Mouse (Mus musculus) forebrain, embryonic 10.5 days (tissue): ENCODE measurements around the gene Amz2. TPM values are rescaled to one million over a fixed set of nuclear protein-coding genes. Genes with fewer than 3 reads are reported as not detected.
A peak's percentile ranks its signal among the peaks of the same experiment; 100 is the strongest.

Experiments
- DNase-seq: peaks from one replicate; pipeline ENCODE4 v3.0.0-alpha.2; 2017; ENCODE audit warnings: low spot score; ENCODE audit errors: extremely low spot score
- H3K27ac ChIP-seq: fragments of 300-500 bp; sonication (generic); 2 replicates; pipeline ENCODE4 v1.5.1; 2016; ENCODE audit warnings: mild to moderate bottlenecking
- H3K27me3 ChIP-seq: fragments of 300-500 bp; sonication (generic); 2 replicates; pipeline ENCODE4 v1.6.1; 2016; ENCODE audit warnings: mild to moderate bottlenecking; ENCODE audit not compliant: poor library complexity, severe bottlenecking
- H3K36me3 ChIP-seq: fragments of 300-500 bp; sonication (generic); replicated peaks from 2 replicates; pipeline ENCODE4 v1.6.1; 2016; ENCODE audit warnings: mild to moderate bottlenecking, moderate library complexity
- H3K4me1 ChIP-seq: fragments of 300-500 bp; sonication (generic); 2 replicates; pipeline ENCODE4 v1.6.1; 2016
- H3K4me3 ChIP-seq: fragments of 300-500 bp; sonication (generic); 2 replicates; pipeline ENCODE4 v1.5.1; 2016; ENCODE audit warnings: mild to moderate bottlenecking, moderate library complexity
- H3K9me3 ChIP-seq: fragments of 300-500 bp; sonication (generic); 2 replicates; pipeline ENCODE4 v1.6.1; 2016; ENCODE audit warnings: mild to moderate bottlenecking, moderate library complexity
- WGBS: fragments of 180-500 bp; shearing (Covaris S2); methylation state at CpG from one replicate; pipeline ENCODE4 v1.1.7; 2016; 5-methylcytosine and 5-hydroxymethylcytosine counted together
- polyA plus RNA-seq: library from polyadenylated mRNA; unstranded; fragments of >200 nt; fragmentation: Nextera tagmentation; extraction: Ambion mirVana; gene quantifications from 2 replicates; pipeline ENCODE4 v1.2.1, GENCODE M21; 2016

Amz2 gene
- polyA plus RNA-seq, 1 experiment from 2014 or later: 41.9 TPM

DNA sequence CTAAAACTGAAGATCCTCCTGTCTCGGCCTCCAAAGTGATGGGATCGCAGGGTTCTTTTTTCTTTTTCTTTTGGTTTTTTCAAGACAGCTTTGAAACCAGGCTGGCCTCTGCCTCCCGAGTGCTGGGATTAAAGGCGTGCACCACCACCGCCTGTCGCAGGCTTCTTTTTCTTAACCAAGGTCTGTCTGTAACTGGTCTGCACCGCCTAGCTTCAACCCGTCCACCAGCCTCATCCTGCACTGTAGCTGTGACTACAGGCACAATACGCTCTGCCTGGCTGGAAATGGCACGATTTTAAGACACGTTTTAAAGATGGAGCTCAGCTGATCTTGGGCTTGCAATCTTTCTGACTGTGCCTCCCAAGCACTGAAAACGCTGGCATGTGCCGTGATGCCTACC is 49.1 kb downstream of the Amz2 start:
- no peaks in the 10 kb centered on the region for H3K36me3 ChIP-seq
- 78% methylated on average over 13 of the region's 13 CpGs for WGBS
- H3K4me1 ChIP-seq: peaks cover 79% of the 10 kb centered on the region
- no peaks in the 10 kb centered on the region for H3K9me3 ChIP-seq
- DNase-seq: no peak
- H3K27me3 ChIP-seq: peaks cover 19% of the 10 kb centered on the region; the same call in 1 of the 2 replicates
- H3K4me3 ChIP-seq: 0 out of 2 replicates have a peak overlapping the region, but pooled peaks have one; percentile 86
- H3K27ac ChIP-seq: peak overlapping the region; percentile 40; the same call in 1 of the 2 replicates

DNA sequence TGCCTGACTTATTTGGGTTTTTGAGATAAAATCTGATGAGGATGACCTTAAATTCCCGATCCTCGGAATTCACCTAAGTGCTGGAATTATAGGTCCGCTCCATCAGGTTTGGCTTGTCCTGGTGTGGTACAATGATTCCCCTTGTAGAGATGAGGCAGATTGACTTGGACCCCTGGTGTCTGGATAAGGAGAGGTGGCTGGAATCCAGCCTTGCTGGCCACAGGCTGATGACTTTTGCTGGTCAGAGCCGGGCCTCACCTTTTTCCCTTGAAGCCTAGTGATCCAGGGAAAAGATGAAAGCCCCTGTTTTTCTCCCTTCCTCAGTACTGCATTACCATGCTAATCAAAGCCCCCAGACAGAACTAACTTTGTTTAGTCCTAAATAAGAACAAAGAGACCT is 50.0 kb downstream of the Amz2 start:
- DNase-seq: no peak
- Histone ChIP-seq H3K27ac (peak overlapping the region; percentile 85), H3K4me3 (peak overlapping the region; percentile 16; the same call in 1 of the 2 replicates), H3K4me1 (peaks cover 81% of the 10 kb centered on the region), H3K9me3 (no peaks in the 10 kb centered on the region), H3K36me3 (no peaks in the 10 kb centered on the region), H3K27me3 (peaks cover 13% of the 10 kb centered on the region; the same call in 1 of the 2 replicates)
- 67% methylated on average over 4 of the region's 4 CpGs for WGBS

DNA sequence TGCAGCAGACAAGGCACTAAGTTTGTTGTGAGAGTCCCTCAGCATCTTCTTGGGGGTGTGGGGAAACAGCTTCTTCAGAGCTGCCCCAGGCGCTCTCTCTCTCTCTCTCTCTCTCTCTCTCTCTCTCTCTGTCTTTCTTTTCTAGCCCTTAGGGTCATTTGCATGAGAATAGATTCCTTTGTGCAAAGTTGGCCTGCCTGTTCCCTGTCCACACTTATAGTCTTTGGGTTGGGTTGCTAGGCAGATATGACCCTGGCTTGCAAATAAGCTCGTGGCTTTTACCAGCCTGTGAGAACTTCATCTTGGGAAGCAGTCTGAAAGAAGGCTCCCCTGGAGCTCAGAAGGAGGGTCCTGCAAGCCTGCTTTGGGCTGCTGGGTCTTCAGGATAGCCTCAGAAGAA is 50.5 kb downstream of the Amz2 start:
- DNase-seq: peak; percentile 45
- no peaks in the 10 kb centered on the region for H3K9me3 ChIP-seq
- peak overlapping the region; percentile 85 for H3K27ac ChIP-seq
- no peaks in the 10 kb centered on the region for H3K36me3 ChIP-seq
- H3K27me3 ChIP-seq: peaks cover 13% of the 10 kb centered on the region; the same call in 1 of the 2 replicates
- peaks cover 77% of the 10 kb centered on the region for H3K4me1 ChIP-seq
- WGBS: 19% methylated on average over 2 of the region's 2 CpGs
- H3K4me3 ChIP-seq: peak overlapping the region; percentile 16; the same call in 1 of the 2 replicates

GRCm38 (mm10) chr11:109476653-109477052 is 50.9 kb downstream of the Amz2 start:
- H3K4me3 ChIP-seq: peak overlapping the region; percentile 16; the same call in 1 of the 2 replicates
- no peak for DNase-seq
- 41% methylated on average over 6 of the region's 6 CpGs for WGBS
- H3K27ac ChIP-seq: peak overlapping the region; percentile 85
- peaks cover 13% of the 10 kb centered on the region; the same call in 1 of the 2 replicates for H3K27me3 ChIP-seq
- peaks cover 73% of the 10 kb centered on the region for H3K4me1 ChIP-seq
- no peaks in the 10 kb centered on the region for H3K9me3 ChIP-seq
- H3K36me3 ChIP-seq: no peaks in the 10 kb centered on the region

- WGBS: 61% methylated on average over 16 of the region's 16 CpGs
- H3K27ac ChIP-seq: peak overlapping the region; percentile 85
- H3K9me3 ChIP-seq: no peaks in the 10 kb centered on the region
- peaks cover 13% of the 10 kb centered on the region; the same call in 1 of the 2 replicates for H3K27me3 ChIP-seq
- H3K36me3 ChIP-seq: no peaks in the 10 kb centered on the region
- DNase-seq: no peak
- peaks cover 64% of the 10 kb centered on the region for H3K4me1 ChIP-seq
- no peak overlapping the region for H3K4me3 ChIP-seq
Measured at GRCm38 (mm10) chr11:109477606-109478380, 52.0 kb downstream of the Amz2 start.

GRCm38 (mm10) chr11:109479575-109480285 is 54.0 kb downstream of the Amz2 start:
- no peak overlapping the region; the same call in 1 of the 2 replicates for H3K27ac ChIP-seq
- 45% methylated on average over 16 of the region's 16 CpGs for WGBS
- H3K27me3 ChIP-seq: peaks cover 13% of the 10 kb centered on the region; the same call in 1 of the 2 replicates
- no peak overlapping the region for H3K4me3 ChIP-seq
- no peaks in the 10 kb centered on the region for H3K9me3 ChIP-seq
- H3K4me1 ChIP-seq: peaks cover 53% of the 10 kb centered on the region
- DNase-seq: no peak
- no peaks in the 10 kb centered on the region for H3K36me3 ChIP-seq

GRCm38 (mm10) chr11:109480440-109480839 is 54.7 kb downstream of the Amz2 start:
- Histone ChIP-seq H3K9me3 (no peaks in the 10 kb centered on the region), H3K27me3 (peaks cover 10% of the 10 kb centered on the region; the same call in 1 of the 2 replicates), H3K27ac (no peak overlapping the region), H3K4me1 (peaks cover 47% of the 10 kb centered on the region), H3K4me3 (no peak overlapping the region), H3K36me3 (no peaks in the 10 kb centered on the region)
- DNase-seq: no peak
- WGBS: 81% methylated on average over 8 of the region's 8 CpGs

- 0 out of 2 replicates have a peak overlapping the region, but pooled peaks have one; percentile 30 for H3K27ac ChIP-seq
- no peak overlapping the region for H3K4me3 ChIP-seq
- WGBS: 86% methylated on average over 15 of the region's 15 CpGs
Measured at GRCm38 (mm10) chr11:109485398-109486045, 59.8 kb downstream of the Amz2 start.

DNA sequence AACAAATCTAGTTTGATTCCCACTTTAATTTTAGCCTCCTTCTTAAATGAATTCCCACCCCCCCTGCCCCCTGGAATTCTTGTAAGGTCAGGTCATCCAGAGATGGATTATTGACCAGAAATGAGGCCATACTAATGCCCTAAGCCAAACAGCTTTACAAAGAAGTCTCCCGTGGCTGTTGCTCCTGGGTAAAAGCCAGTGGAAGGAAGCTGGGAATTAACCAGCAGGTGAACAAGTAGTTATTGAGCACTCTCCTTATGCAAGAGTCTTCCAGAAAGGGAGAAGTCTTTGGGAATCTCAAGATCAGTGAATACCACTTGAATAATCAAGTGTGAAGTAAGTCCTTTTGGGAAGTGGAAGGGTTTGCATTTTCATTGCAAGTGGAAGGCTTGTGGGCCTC is 61.4 kb downstream of the Amz2 start:
- Histone ChIP-seq H3K4me3 (no peak overlapping the region), H3K27ac (no peak overlapping the region)
- 27% methylated on average over 1 of the region's 1 CpGs for WGBS

More at GRCm38 (mm10) chr11:109485398-109486045, 59.8 kb downstream of the Amz2 start:
- H3K36me3 ChIP-seq: no peaks in the 10 kb centered on the region
- no peaks in the 10 kb centered on the region for H3K27me3 ChIP-seq
- H3K4me1 ChIP-seq: peaks cover 21% of the 10 kb centered on the region
- no peaks in the 10 kb centered on the region for H3K9me3 ChIP-seq
- DNase-seq: no peak

DNA sequence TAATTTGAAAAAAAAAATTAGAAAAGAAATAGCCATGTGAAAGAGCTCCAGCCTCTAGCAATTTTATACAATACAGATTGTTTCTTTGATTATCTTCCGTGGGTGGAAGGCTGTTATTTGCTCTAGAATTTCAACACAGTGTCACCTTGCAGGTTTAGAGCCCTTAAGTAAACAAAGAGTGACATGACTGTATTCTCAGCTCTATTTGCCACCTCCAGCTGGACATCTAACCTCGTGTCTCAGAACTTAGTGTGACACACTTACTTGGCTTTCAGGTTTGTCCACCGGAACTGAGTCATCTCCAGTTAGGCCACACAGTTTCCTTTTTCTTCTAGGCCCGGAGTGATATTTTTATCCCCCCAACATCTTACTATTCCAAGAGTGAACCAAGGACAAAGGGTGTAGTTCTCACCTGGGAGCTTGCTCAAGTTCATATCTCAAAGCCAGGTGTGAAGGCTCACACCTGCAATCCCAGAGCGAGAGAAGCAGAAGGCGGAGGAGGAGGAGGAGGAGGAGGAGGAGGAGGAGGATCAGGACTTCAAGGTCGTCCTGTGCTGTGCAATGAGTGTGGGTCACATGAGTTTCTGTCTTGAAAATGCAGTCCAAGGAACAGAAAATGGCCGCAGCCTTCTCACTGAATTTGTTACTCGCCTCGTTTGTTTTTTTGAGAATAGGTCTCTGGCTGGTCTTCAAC is 62.4 kb downstream of the Amz2 start:
- DNase-seq: no peak
- H3K27ac ChIP-seq: no peak overlapping the region
- no peak overlapping the region for H3K4me3 ChIP-seq
- no peaks in the 10 kb centered on the region for H3K27me3 ChIP-seq
- peaks cover 18% of the 10 kb centered on the region for H3K4me1 ChIP-seq
- no peaks in the 10 kb centered on the region for H3K36me3 ChIP-seq
- WGBS: 81% methylated on average over 10 of the region's 10 CpGs
- H3K9me3 ChIP-seq: no peaks in the 10 kb centered on the region

More for the DNA sequence above, 61.4 kb downstream of the Amz2 start:
- no peak for DNase-seq
- H3K9me3 ChIP-seq: no peaks in the 10 kb centered on the region
- no peaks in the 10 kb centered on the region for H3K36me3 ChIP-seq
- H3K4me1 ChIP-seq: peaks cover 18% of the 10 kb centered on the region
- no peaks in the 10 kb centered on the region for H3K27me3 ChIP-seq

DNA sequence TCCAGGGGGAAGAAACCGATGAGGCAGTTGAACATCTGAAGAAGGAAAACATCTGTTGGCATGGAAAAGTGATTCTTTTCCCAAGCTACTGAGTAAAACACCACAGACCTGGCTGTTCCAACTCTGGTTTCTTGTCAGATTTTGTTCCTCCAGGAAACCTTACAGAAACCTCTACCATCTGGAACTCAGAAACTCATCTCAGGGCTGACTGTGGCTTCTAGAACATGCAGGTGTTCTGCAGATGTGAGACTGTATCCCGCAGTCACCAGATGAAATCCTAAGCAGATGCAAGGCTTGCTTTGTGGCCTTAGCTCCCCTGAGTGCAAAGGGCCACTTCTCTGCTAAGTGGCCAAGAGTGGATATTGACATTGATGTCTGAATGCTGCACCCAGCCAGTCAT is 64.0 kb downstream of the Amz2 start:
- no peak for DNase-seq
- peaks cover 20% of the 10 kb centered on the region for H3K4me1 ChIP-seq
- H3K9me3 ChIP-seq: no peaks in the 10 kb centered on the region
- no peak overlapping the region for H3K4me3 ChIP-seq
- 88% methylated on average over 2 of the region's 2 CpGs for WGBS
- no peaks in the 10 kb centered on the region for H3K27me3 ChIP-seq
- no peaks in the 10 kb centered on the region for H3K36me3 ChIP-seq
- H3K27ac ChIP-seq: no peak overlapping the region

DNA sequence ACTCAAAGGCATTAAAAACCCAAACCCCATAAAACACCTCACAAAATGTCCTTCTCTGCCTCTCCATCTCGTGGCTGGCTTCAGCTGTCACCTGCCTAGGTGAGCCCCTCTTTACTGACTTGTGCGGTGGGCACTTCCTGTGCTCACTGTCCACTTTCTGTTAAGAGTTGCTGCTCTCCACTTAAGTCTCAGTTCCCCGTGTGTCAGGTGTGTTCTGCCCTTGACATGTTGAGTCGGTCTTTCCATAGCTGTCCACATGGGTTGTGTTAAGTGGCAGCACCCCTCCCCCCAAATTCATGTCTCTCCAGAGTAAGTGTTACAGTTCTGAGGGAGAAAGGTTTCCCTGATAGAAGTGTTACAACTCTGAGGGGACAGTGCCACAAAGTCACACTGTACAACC is 66.1 kb downstream of the Amz2 start:
- Histone ChIP-seq H3K36me3 (no peaks in the 10 kb centered on the region), H3K27ac (no peak overlapping the region), H3K27me3 (no peaks in the 10 kb centered on the region), H3K9me3 (no peaks in the 10 kb centered on the region), H3K4me1 (peaks cover 30% of the 10 kb centered on the region), H3K4me3 (no peak overlapping the region)
- no peak for DNase-seq
- 86% methylated on average over 4 of the region's 4 CpGs for WGBS
